Mouse (Mus musculus) B cell, adult (primary cell): Measurements from ENCODE around the gene Cklf. TPM values are rescaled to one million over a fixed set of nuclear protein-coding genes. Genes with fewer than 3 reads are reported as not detected.

Experiments used
- total RNA-seq: library from RNA; stranded (reverse); gene quantifications from 4 replicates; pipeline ENCODE4 v1.2.4, GENCODE M21; 2023; ENCODE audit not compliant: inconsistent age

The Cklf gene
- total RNA-seq: 66.5 to 76.0 TPM (median 67.5 TPM) in 4 replicates

DNA sequence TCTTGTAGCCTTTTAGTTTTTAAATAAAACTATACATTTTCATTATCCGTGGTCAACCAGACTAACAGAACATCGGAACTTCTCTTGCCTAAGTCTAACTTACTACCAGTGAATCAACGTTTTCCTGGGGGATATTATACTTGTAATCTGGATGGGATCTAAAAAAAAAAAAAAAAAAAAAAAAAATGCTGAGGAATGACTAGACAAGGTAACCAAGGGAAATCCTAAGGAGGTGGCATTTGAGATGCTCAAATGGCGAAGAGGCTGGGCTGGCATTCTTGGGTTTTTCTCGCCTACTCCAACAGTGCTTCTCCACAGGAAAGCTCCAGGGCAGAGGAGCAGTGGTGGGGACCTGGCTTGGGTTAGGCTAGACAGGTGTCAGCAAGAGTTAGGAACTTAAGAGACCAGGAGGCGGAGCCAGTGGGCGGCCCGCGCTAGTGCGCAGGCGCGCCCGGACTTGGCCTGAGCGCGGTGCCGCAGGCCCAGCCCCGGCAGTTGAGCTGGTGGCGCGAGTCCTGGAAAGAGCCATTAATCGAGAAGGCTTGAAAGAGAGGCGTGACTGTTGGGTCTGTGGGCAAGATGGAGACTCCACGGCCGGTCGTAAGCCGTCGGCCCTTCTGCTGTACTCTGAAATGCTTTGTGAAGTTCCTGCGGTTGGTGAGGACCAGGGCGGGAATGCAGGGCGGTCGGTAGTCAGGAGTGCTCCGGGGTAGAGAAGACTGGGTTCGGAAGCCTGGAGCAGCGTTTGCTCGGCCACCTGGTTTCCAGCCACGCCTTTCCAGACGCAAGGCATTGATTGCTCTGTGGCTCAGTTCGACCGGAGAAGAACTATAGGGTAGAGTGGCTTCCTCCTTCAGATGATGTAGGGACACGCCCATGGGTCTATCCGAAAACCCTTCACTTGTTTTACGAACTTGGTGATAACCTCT, at the start of gene Cklf:
Gene Cklf (plus strand): TSS at position 423 of the 929 bp plus-strand sequence.

DNA sequence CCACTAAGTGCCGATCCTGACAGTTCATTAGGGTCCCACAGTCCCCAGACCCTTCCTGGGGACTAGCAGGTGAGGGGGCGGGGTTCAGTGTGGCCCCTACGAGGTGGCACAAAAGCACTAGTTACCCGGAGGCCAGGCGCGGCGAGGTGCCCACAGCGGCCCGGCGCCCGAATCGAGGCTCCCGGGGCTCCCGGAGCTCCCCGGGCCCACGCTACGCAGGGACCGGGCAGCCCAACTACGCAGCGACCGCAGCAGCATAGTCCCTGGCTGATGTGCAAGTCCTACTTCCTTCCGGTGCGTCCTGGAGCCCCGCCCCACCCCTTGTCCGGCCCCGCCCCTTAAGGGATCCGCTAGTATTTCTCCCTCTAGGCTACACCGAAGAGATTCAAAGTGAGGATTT, 2.4 kb upstream of the Cklf start, which contains the start of gene Tk2:
Gene Tk2 (minus strand): TSS at position 283 of the 400 bp plus-strand sequence.

DNA sequence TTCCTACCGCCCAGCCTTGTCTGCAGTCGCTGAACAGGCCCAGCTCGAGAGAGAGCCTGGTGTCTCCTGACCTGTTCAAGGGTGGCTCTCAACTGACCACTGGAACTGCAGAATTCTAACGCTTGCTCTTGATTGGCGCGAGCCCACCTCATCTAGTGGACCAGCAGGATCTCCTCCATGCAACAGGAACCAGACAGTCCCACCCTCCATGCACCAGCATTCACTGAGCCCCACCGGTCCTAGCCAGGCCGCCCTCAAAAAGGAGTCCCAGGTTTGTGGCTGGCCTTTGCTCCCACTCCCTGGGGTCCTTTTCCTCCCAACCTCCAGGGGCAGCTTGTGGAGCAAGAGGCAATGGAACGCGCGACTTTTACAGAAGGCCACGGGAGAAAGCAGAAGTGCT, 42.4 kb downstream of the Cklf start, which contains the start of gene Cmtm2a:
Gene Cmtm2a (minus strand): TSS at position 101 of the 400 bp plus-strand sequence.

GRCm38 (mm10) chr8:104309441-104310155, 58.9 kb downstream of the Cklf start, which contains the start of the genes Gm45711 and Cmtm1:
Gene Gm45711, minus strand, starts transcription at chr8:104310081.
Gene Cmtm1, minus strand, starts transcription at chr8:104310145.

Other genes with a start within 250 kb of the Cklf start
- gene Cdh5, start 149.2 kb upstream of the Cklf start, total RNA-seq: 0.64 to 1.6 TPM (median 0.92 TPM) in 4 replicates
- gene Bean1, start 80.4 kb upstream of the Cklf start, total RNA-seq: 0.38 TPM in 1 of 4 replicates, not detected in the others
- gene Tk2, start 2.3 kb upstream of the Cklf start, total RNA-seq: 98.5 to 107 TPM (median 104 TPM) in 4 replicates
- gene Cmtm2a, start 42.3 kb downstream of the Cklf start, total RNA-seq: not detected in 4 replicates
- gene Gm45711, start 59.2 kb downstream of the Cklf start, total RNA-seq: not detected in 4 replicates
- not detected in 4 replicates for gene Cmtm1, start 59.3 kb downstream of the Cklf start, total RNA-seq
- gene Gm11020, start 70.7 kb downstream of the Cklf start, total RNA-seq: not detected in 4 replicates
- not detected in 4 replicates for gene Cmtm2b, start 71.4 kb downstream of the Cklf start, total RNA-seq
- gene Cmtm3, start 88.5 kb downstream of the Cklf start, total RNA-seq: 11.3 to 18.9 TPM (median 13.8 TPM) in 4 replicates
- 0.48 to 0.72 TPM (median 0.60 TPM) in 4 replicates for gene Cmtm4, start 144.9 kb downstream of the Cklf start, total RNA-seq
- 49.5 to 85.5 TPM (median 58.7 TPM) in 4 replicates for gene Dync1li2, start 192.2 kb downstream of the Cklf start, total RNA-seq